Mouse (Mus musculus) gastrocnemius, postnatal 4 days (tissue): Measurements from ENCODE around the gene Slc25a16. TPM values are rescaled to one million over a fixed set of nuclear protein-coding genes. Genes with fewer than 3 reads are reported as not detected.
"Not testable (repeated sequence)": the region's sequence is repeated elsewhere in the genome, so short reads cannot be mapped to it uniquely, and the experiment has no call there.

Source experiments
- DNase-seq, 2 experiments: peaks; one replicate each; pipeline ENCODE4 v3.0.0; 2021 to 2022; ENCODE audit warnings: low spot score in 2 of 2, mixed read lengths in 2 of 2
- total RNA-seq, 2 experiments: library from RNA; stranded (reverse); gene quantifications; 2 replicates each; pipeline ENCODE4 v1.2.3; 2021

The Slc25a16 gene
- total RNA-seq, 2 experiments from 2014 or later = 20.6 to 23.1 TPM

GRCm38 (mm10) chr10:62901826-62902225 lies 18.6 kb upstream of the Slc25a16 start:
- no peak for DNase-seq

- DNase-seq = no peak
Observed at GRCm38 (mm10) chr10:62902829-62903228, 17.6 kb upstream of the Slc25a16 start.

- DNase-seq = no peak
Observed at GRCm38 (mm10) chr10:62906336-62906735, 14.1 kb upstream of the Slc25a16 start.

GRCm38 (mm10) chr10:62908896-62909295 lies 11.5 kb upstream of the Slc25a16 start, which contains the start of gene Tet1:
TSS of gene Tet1 (minus strand) at chr10:62908996.
- not testable (repeated sequence) for DNase-seq

- DNase-seq = no peak
Observed at GRCm38 (mm10) chr10:62911120-62911519, 9.3 kb upstream of the Slc25a16 start.

GRCm38 (mm10) chr10:62918985-62919384 lies 1.4 kb upstream of the Slc25a16 start:
- DNase-seq = no peak

- DNase-seq = no peak
Observed at GRCm38 (mm10) chr10:62920766-62921156, 328 bp downstream of the Slc25a16 start.

- DNase-seq = no peak
Observed at GRCm38 (mm10) chr10:62924096-62924635, 3.7 kb downstream of the Slc25a16 start.

GRCm38 (mm10) chr10:62932381-62932780 lies 11.9 kb downstream of the Slc25a16 start:
- DNase-seq = no peak

GRCm38 (mm10) chr10:62944975-62945580 lies 24.6 kb downstream of the Slc25a16 start:
- no peak for DNase-seq

- peak; percentile 53 to 75 for DNase-seq
Observed at GRCm38 (mm10) chr10:62946738-62947471, 26.5 kb downstream of the Slc25a16 start, which contains the start of gene Dna2. TSS of gene Dna2 (plus strand) at chr10:62947026.

GRCm38 (mm10) chr10:62948551-62948950 lies 28.1 kb downstream of the Slc25a16 start:
- DNase-seq = no peak

- no peak for DNase-seq
Observed at GRCm38 (mm10) chr10:62963956-62964355, 43.5 kb downstream of the Slc25a16 start.

GRCm38 (mm10) chr10:62965796-62966195 lies 45.4 kb downstream of the Slc25a16 start:
- no peak for DNase-seq

GRCm38 (mm10) chr10:62966291-62966690 lies 45.9 kb downstream of the Slc25a16 start:
- no peak for DNase-seq

- DNase-seq = no peak
Observed at GRCm38 (mm10) chr10:62971821-62972220, 51.4 kb downstream of the Slc25a16 start.

- no peak for DNase-seq
Observed at GRCm38 (mm10) chr10:62979667-62980038, 59.2 kb downstream of the Slc25a16 start.

- peak; percentile 84 to 85 for DNase-seq
Observed at GRCm38 (mm10) chr10:62980039-62980954, 59.9 kb downstream of the Slc25a16 start, which contains the start of gene Rufy2. TSS of gene Rufy2 (plus strand) at chr10:62980223.

GRCm38 (mm10) chr10:62984072-62984471 lies 63.6 kb downstream of the Slc25a16 start:
- no peak for DNase-seq

GRCm38 (mm10) chr10:62984495-62984894 lies 64.1 kb downstream of the Slc25a16 start:
- no peak for DNase-seq

- DNase-seq = peak in 1 of 2 experiments; percentile 24
Observed at GRCm38 (mm10) chr10:62987341-62987740, 66.9 kb downstream of the Slc25a16 start.
